Mouse (Mus musculus) myocyte (in vitro differentiated cells): ENCODE measurements at regions not wholly inside any gene's neighbourhood (a gene's known extent, or its start where the extent isn't known, plus 50 kb on each side); places are given as distances from the start of the nearest gene placed in this dataset.

ENCODE experiments used
- POLR2A ChIP-seq: IDR thresholded peaks from one replicate; pipeline ENCODE4 v1.6.1; 2011; ENCODE audit warnings: low read depth, mild to moderate bottlenecking, control low read depth, moderate library complexity; ENCODE audit not compliant: insufficient read length
- POLR2AphosphoS2 ChIP-seq: IDR thresholded peaks from one replicate; pipeline ENCODE4 v1.6.1; 2011; ENCODE audit warnings: low read depth, control low read depth; ENCODE audit not compliant: insufficient read length

- TF ChIP-seq POLR2A = no peak
- TF ChIP-seq POLR2AphosphoS2 = no peak
Observed at GRCm38 (mm10) chr1:33130351-33130750, 539.2 kb downstream of the Prim2 start.
